Comparison of ENCODE assay signal across 7 mouse cellular contexts in the genomic region with DNA sequence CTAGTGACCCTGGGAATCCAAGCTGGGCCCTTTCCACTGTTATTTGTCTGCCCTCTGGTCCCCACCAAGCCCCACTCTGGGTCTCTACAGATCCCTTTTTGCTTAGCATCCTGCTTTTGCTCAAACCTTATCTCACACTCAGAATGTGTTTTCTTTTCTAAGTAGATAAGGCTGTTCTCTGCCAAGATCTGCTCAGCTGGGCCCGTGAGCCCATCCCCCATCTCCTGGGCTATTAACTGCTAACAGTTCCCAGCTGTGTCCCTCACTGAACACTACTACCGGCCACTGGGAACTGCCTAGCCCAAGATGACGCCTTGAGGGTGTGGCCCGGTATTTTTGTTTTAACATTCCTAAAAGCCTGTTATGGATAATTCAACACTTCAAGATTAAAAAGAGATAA. TPM values are rescaled to one million over a fixed set of nuclear protein-coding genes. Genes with fewer than 3 reads are reported as not detected.
A peak's percentile ranks its signal among the peaks of the same experiment; 100 is the strongest.
DNase-seq lines count a peak whose midpoint lies in the region; ATAC-seq and TF ChIP-seq lines count a peak whose summit lies in the region.

No protein-coding gene starts in this region.

- TF ChIP-seq CTCF in MEL (IDR thresholded peaks at IDR 0.05 in 2 of 3, conservative IDR thresholded peaks at IDR 0.05 in 1 of 3; ENCODE audit: control insufficient read depth in 1 of 3, insufficient read depth in 1 of 3, low read depth in 2 of 3, low read length in 3 of 3, poor library complexity in 1 of 3, severe bottlenecking in 1 of 3): no peak

- no peaks in the 10 kb centered on the region for H3K9me3 ChIP-seq in MEL (replicated peaks; ENCODE audit: insufficient read depth, low read length)
- no peaks in the 10 kb centered on the region for H3K9me3 ChIP-seq in liver, embryonic 13.5 days (replicated peaks)

- peak; percentile 39 to 69; a peak in 3 of 4 replicates for TF ChIP-seq EP300 in MEL (IDR thresholded peaks at IDR 0.05; ENCODE audit: low read depth in 1 of 2, low read length in 2 of 2)

- no peak overlapping the region for H3K9ac ChIP-seq in MEL (ENCODE audit: control insufficient read depth, low read depth, low read length, poor library complexity, severe bottlenecking)
- H3K9ac ChIP-seq in liver, embryonic 13.5 days: no peak overlapping the region

- no peak for TF ChIP-seq RAD21 in MEL (IDR thresholded peaks at IDR 0.05; ENCODE audit: low read depth, low read length)

- ATAC-seq in liver, embryonic 13.5 days (ENCODE audit: low read depth): peak; percentile 84
- ATAC-seq in erythroblast, adult 5-6 weeks (replicated peaks; ENCODE audit: low FRiP score, poor library complexity, severe bottlenecking): no peak

- 3% methylated on average over 4 of the region's 4 CpGs for WGBS in liver, embryonic 13.5 days (ENCODE audit: insufficient replicate concordance)

- H3K27ac ChIP-seq in MEL (ENCODE audit: control insufficient read depth, low read depth, low read length): no peak overlapping the region
- no peak overlapping the region for H3K27ac ChIP-seq in liver, embryonic 13.5 days

- no peak overlapping the region for H3K4me3 ChIP-seq in MEL (ENCODE audit: control insufficient read depth in 1 of 2, insufficient read depth in 1 of 2, low read depth in 2 of 2, low read length in 2 of 2)
- H3K4me3 ChIP-seq in liver, embryonic 13.5 days (replicated peaks): no peak overlapping the region

- no peaks in the 10 kb centered on the region for H3K79me2 ChIP-seq in MEL (ENCODE audit: control insufficient read depth, insufficient read depth, low read length, poor library complexity)

- peaks cover 0 to 13% of the 10 kb centered on the region in 2 experiments; a peak in 2 of 4 replicates for H3K36me3 ChIP-seq in MEL (ENCODE audit: control insufficient read depth in 1 of 2, insufficient read depth in 2 of 2, low read length in 2 of 2)
- no peaks in the 10 kb centered on the region for H3K36me3 ChIP-seq in liver, embryonic 13.5 days

- peaks cover 2 to 13% of the 10 kb centered on the region in 2 experiments; a peak in 3 of 4 replicates for H3K4me1 ChIP-seq in MEL (ENCODE audit: control insufficient read depth in 1 of 2, insufficient read depth in 2 of 2, low read length in 2 of 2)
- H3K4me1 ChIP-seq in liver, embryonic 13.5 days (replicated peaks): peaks cover 18% of the 10 kb centered on the region

- no peak for TF ChIP-seq POLR2A in MEL (IDR thresholded peaks at IDR 0.05; ENCODE audit: control insufficient read depth in 1 of 2, insufficient read depth in 1 of 2, low read depth in 1 of 2, low read length in 2 of 2, poor library complexity in 1 of 2)

- no peak overlapping the region for H3K4me2 ChIP-seq in liver, embryonic 13.5 days

- DNase-seq in MEL (ENCODE audit: low read depth, low spot score): peak; percentile 30
- peak; percentile 74 for DNase-seq in embryo, embryonic 10.5 days (ENCODE audit: low spot score)
- DNase-seq in heart, postnatal 14 days: peak; percentile 73 to 74
- DNase-seq in liver, embryonic 13.5 days: peak; percentile 38
- peak; percentile 67 to 68 for DNase-seq in urinary bladder, postnatal 4 days (ENCODE audit: low spot score in 2 of 2)
- no peak for DNase-seq in left cerebral cortex, adult 18-20 months (ENCODE audit: low spot score in 2 of 2)

- H3K27me3 ChIP-seq in MEL (ENCODE audit: control insufficient read depth in 1 of 2, insufficient read depth in 2 of 2, low read length in 2 of 2): no peaks in the 10 kb centered on the region; a peak in 2 of 4 replicates
- H3K27me3 ChIP-seq in liver, embryonic 13.5 days: 0 out of 2 replicates have a peak, but pooled peaks cover 6% of the 10 kb centered on the region

- intact Hi-C loops in heart, postnatal 14 days (cut with DNase I): no loop called here

TF ChIP-seq in MEL, 35 proteins besides CTCF, POLR2A, EP300 and RAD21:
- no peak for TF ChIP-seq MAFK (IDR thresholded peaks at IDR 0.05; ENCODE audit: borderline replicate concordance, low read depth, low read length)
- no peak for TF ChIP-seq MYC (IDR thresholded peaks at IDR 0.05; ENCODE audit: low read depth, low read length)
- no peak for TF ChIP-seq MAZ (IDR thresholded peaks at IDR 0.05; ENCODE audit: low read depth, low read length)
- peak; percentile 71 for TF ChIP-seq GATA1 (IDR thresholded peaks at IDR 0.05; ENCODE audit: low read depth, low read length)
- peak; percentile 91 for TF ChIP-seq ETS1 (IDR thresholded peaks at IDR 0.05; ENCODE audit: low read depth, low read length)
- no peak for TF ChIP-seq ZKSCAN1 (IDR thresholded peaks at IDR 0.05; ENCODE audit: low read depth, low read length)
- peak; percentile 58; the same call in 1 of the 2 replicates for TF ChIP-seq BHLHE40 (IDR thresholded peaks at IDR 0.05; ENCODE audit: borderline replicate concordance, low read depth, low read length)
- TF ChIP-seq NELFE (IDR thresholded peaks at IDR 0.05; ENCODE audit: low read depth, low read length): no peak
- peak; percentile 48; the same call in 1 of the 2 replicates for TF ChIP-seq RCOR1 (IDR thresholded peaks at IDR 0.05; ENCODE audit: low read depth, low read length)
- TF ChIP-seq USF1 (IDR thresholded peaks at IDR 0.05; ENCODE audit: low read depth, low read length): no peak
- peak; percentile 86 for TF ChIP-seq TCF12 (IDR thresholded peaks at IDR 0.05; ENCODE audit: low read depth, low read length)

RNA-seq across cellular contexts. Expression of gene Fbn1, which starts 8.8 kb away (rescaled TPM):
- total RNA-seq in MEL (2012; rRNA removed): 0.03 TPM in 1 of 2 replicates, not detected in the other
- polyA plus RNA-seq in MEL (2012; ENCODE audit: insufficient read depth in 1 of 2, insufficient read length in 2 of 2, low read depth in 1 of 2, low replicate concordance in 2 of 2, missing spikeins in 1 of 2): under 1 TPM in 1 of 2 experiments, not detected in 1; 0.01 TPM
- 100 to 1,000 TPM; 163 TPM for total RNA-seq in heart, postnatal 14 days (2021)
- polyA plus RNA-seq in liver, embryonic 13.5 days (2015; fragmentation: Nextera tagmentation; extraction: Ambion mirVana): 1.2 TPM in 2 replicates
- total RNA-seq in erythroblast, adult 5-6 weeks (2015; ENCODE audit: low replicate concordance): 0.42 TPM in 1 of 2 replicates, not detected in the other
- total RNA-seq in erythroblast, adult 5-6 weeks (2017; ENCODE audit: low replicate concordance): 0.70 TPM in 1 of 2 replicates, not detected in the other
- total RNA-seq in left cerebral cortex, adult 18-20 months (2021): 1 to 10 TPM; 4.5 to 5.0 TPM

RNA-seq across cellular contexts. Expression of gene Gm9913, which starts 11.7 kb away (rescaled TPM):
- total RNA-seq in MEL (2012; rRNA removed): not detected in 2 replicates
- not detected for polyA plus RNA-seq in MEL (2012; ENCODE audit: insufficient read depth in 1 of 2, insufficient read length in 2 of 2, low read depth in 1 of 2, low replicate concordance in 2 of 2, missing spikeins in 1 of 2)
- total RNA-seq in heart, postnatal 14 days (2021): under 1 TPM; 0.22 TPM
- polyA plus RNA-seq in liver, embryonic 13.5 days (2015; fragmentation: Nextera tagmentation; extraction: Ambion mirVana): not detected in 2 replicates
- total RNA-seq in erythroblast, adult 5-6 weeks (2015; ENCODE audit: low replicate concordance): not detected in 2 replicates
- not detected in 2 replicates for total RNA-seq in erythroblast, adult 5-6 weeks (2017; ENCODE audit: low replicate concordance)
- total RNA-seq in left cerebral cortex, adult 18-20 months (2021): under 1 TPM; 0.12 to 0.16 TPM

Comparison
In these comparisons a context has a peak if more than half of its experiments do, and no peak if none do; other contexts are left out.
1. DNase-seq: peak in MEL (single experiment), embryo, embryonic 10.5 days (single experiment), heart, postnatal 14 days (2 of 2), liver, embryonic 13.5 days (single experiment) and urinary bladder, postnatal 4 days (2 of 2); none in left cerebral cortex, adult 18-20 months (0 of 2).
2. RNA of gene Fbn1, which starts 8.8 kb away (total RNA-seq): 163 TPM in heart, postnatal 14 days; 4.5 to 5.0 TPM in left cerebral cortex, adult 18-20 months, 0.03 TPM in MEL and 0.42 to 0.70 TPM in erythroblast, adult 5-6 weeks; every median in the first group is over 10 times any median in the second.